Mouse (Mus musculus) CD4-positive, CD25-positive, alpha-beta regulatory T cell, adult 4 months (primary cell): ENCODE measurements around the gene Lipc. TPM values are rescaled to one million over a fixed set of nuclear protein-coding genes. Genes with fewer than 3 reads are reported as not detected.

Source experiments
- ATAC-seq: one replicate; pipeline ENCODE4 v1.8.0; 2017
- polyA plus RNA-seq, 2 experiments: library from polyadenylated mRNA; unstranded; fragments of 100-300 nt; shearing (Covaris generic); gene quantifications; one replicate each; pipeline ENCODE4 v1.2.1; 2017

The Lipc gene
- polyA plus RNA-seq, result not detected

DNA sequence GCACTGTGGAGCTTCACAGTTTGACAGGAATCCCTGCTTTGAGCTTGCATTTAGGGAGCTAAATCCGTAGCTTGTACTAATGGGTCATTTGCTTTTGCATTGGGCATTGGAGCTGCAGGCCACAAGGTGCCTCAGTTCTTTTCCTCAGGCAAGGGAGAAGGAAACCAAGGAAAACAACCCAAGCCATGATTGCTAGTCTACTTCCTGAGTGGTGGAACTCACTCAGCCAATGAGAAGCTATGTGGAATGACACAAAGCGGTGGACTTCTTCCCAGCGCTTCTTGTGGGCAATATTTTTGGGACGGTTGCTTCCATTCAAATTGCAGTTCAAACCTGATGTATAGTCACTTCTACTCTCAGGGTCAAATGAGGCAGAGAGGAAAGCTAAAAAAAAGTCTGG, at the start of gene Lipc:
TSS of gene Lipc (minus strand) at position 101 of the 400 bp plus-strand sequence.
- no peak for ATAC-seq

DNA sequence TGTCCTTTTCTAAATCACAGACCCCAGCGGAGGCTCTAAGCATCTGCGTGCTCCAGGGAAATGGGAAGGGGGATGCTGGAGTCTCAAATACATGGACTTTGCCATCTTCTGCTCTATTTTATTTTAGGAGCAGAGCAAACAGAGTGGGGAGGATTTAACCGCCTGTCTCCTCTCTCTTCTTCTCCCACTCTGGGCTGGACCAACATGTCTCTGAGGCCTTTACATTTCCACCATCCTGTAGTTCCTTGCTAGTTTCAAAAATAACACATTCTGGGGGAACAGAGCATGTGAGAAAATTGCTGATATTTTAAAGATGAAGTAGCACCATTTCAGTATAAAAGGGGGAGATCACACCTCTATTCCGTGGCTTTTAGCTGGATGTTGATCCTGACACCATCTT, 47.1 kb upstream of the Lipc start:
- ATAC-seq, result no peak

DNA sequence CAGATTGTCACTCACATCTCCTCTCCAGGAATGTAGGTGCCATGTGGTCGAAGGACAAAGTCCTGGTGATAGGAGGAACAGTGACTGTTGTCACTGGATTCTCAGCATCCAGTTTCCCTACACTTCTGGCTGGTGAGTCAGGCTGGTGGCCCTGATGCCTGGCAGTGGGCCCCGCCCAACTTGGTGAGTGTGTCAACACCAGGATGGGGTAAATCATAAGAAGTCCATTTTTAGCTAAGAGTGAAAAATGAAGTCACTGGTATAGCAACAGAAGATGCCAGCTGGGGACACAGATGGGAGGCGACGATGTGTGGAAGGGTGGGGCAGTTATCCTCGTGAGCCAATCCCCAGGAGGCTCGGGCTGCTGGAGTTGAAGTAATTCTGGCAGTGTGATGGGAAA, 46.7 kb upstream of the Lipc start:
- ATAC-seq, result no peak

DNA sequence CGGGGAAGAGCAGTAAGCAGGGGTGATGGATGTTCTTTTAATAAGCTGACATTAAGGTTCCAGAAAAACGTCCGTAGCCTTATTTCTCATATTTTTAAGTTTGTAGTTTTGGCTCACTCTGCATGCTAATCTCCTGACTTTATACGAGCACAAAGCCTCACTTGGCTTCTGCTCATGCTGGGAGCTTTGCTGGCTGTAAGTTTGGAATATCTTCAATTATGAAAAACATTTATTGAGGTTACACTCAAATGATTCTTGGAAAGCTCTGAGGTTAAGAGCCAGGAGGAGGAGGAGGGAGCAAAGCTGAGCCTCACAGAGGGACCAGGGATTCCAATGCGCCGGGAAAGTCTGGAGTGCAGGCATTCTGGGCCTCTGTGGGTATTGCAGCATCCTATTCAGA, 41.3 kb upstream of the Lipc start:
- ATAC-seq, result no peak

DNA sequence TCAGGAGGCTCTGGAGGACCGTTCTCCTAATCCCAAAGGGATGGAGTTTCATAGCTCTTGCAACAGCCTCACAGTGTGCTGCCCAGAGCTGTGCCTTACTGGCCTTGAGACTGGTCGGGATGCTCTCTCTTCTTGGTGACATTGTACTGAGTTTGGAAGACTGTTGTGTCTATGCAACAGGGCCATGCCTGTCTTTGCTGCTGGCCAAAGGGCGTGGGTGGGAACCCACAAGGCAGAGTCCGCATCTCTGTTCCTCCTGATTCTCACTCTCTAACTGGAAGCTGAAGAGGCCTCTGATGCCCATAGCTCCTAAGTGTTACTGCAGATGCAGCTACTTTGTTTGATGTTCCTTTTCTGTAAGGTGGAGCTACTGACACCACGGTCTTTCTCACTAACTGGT, 39.4 kb upstream of the Lipc start:
- ATAC-seq, result no peak

DNA sequence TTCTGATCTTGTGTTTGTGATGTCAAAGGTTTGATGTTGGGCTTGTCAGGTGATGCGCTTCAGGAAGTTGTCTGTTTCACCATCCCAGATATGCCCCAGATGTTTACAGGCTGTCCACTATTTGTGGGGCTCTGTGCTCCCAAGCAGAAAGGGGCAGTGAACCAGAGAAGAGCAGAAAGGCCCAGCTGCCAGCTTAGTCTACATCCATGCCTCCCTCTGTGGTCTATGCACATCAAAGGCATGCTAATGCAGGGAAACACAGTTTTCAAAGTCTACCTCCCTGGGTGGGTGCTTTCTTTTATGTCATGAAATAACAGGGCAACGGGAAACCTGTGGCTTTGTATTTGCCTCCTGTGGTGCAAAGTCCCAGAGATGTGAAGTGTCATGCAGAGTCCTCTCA, 35.2 kb upstream of the Lipc start:
- no peak for ATAC-seq

DNA sequence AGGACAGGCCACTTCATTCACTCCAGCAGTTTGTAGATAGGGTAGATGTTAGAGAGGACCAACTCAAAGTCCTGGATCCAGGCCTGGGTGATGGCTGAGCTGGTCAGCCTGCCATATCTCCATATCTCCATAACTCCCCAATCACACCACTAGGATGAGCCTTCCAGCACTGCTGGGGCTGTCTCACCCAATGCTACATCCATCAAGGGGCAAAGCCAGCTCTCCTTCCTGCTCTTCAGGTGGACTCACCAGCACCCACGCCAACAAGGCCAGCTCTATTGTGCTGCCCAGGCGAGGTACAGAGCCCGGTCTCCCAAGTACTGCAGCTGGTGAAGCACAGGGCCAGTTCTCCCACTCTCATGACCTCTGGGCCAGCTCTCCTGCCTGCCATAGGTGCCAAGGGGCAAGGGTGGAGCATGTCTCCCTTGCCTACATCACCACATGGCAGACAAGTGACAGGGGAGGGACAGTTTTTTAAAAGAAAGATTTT, 31.0 kb upstream of the Lipc start:
- ATAC-seq, result no peak

DNA sequence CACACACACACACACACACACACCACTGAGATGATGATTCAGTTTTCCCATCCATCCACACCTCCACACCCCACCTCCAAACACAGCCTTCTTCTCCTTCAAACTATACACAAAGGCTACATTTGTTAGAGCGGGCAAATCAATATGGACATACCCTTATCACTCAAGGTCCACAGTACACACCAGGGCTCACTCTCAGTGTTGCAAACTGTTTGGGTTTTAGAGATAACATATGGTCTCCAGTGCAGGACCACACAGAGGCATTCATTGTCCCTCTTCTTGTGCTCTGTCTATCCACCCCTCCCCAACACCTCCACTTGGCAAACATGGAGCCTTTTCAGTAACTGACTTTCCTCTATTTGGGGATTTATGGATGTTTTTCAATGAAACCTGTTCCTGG, 29.7 kb upstream of the Lipc start:
- no peak for ATAC-seq

DNA sequence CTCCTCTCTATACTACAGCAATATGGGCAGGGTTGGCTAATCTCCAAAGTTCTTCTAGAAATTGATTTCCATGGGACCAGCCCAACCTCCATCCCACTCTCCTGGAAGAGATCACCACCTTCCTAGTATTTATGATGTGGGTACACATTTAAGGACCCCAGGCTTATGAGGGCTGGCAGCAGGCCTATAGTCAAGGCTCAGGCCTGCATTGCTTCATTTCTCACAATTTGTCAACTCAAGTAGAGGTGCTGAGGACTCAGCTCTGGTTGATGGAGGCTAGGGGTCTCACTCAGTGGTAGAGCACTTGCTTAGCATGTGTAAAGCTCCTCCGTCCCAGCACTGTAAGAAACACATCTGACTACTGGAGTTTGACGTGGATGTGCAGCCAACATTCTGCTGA, 27.6 kb upstream of the Lipc start:
- no peak for ATAC-seq

DNA sequence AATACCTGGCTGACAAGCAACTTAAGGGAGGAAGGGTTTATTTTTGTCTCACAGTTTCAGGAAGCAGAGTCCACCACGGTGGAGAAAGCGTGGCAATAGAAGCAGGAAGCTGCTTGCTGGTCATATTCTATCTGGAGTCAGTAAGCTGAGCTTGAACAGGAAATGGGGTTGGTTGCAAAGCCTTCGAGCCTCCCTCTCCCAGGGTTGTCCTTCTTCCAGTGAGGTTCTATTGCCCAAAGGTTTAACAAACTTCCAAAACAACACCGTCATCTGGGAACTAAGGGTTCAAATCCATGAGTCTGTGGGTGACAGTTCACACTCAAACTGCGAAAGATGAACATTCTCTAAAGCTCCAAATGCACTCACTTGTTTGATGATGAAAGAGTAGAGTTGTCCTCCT, 27.1 kb upstream of the Lipc start:
- ATAC-seq, result no peak

DNA sequence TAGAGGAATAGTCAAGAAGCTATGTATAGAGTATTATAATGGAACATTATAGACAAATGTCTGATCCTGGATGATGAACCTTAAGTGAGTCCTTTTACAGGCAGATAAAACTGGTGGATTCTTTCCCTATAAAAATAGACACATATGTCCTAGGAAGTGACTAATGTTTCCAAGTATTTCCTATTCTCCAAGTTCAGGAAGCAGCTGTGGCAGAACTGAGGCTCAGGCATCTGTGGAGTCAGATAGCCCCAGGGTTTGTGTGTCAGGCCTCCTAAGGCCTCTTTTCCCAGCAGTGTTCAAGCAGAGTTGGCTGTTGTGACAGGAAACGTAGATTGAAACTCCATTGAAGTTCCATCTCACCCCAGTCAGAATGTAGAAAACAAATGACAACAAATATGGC, 25.4 kb upstream of the Lipc start:
- ATAC-seq, result no peak

DNA sequence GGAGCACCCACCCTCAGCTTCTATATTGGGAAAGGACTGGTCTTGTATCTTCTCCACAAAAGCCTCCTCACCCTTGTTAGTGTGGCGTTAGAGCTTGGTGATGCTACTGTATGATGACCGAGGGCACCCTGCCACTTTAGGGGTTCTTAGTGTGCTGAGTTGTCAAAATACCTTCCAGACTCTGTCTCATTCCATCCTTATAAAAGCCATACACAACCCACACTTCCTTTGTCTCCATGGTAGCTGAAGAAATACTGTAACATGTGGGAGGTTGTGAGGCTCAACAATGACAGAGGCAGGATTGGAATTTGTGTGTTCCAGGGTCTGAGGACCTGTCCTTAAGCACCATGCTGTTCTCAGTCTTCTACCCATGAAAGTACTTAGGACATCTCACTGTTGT, 23.9 kb upstream of the Lipc start:
- no peak for ATAC-seq

DNA sequence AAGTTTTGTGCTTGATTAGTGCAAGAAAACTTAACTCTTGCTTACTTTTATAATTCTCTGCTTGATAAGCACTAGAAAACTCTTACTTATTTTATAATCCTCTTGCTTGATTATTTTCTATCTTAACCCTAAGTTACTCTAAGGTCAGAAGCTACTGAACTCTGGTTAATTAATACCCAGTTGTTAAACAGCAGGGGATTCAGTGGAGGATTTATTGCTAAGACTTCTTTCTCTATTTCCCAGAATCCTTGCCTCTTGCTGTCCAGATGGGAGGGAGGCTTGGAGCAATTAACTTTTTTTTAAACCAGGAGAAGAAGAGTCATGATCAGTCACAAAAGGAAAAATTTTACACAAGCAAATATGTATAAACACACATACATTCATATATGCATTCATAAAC, 21.3 kb upstream of the Lipc start:
- no peak for ATAC-seq

DNA sequence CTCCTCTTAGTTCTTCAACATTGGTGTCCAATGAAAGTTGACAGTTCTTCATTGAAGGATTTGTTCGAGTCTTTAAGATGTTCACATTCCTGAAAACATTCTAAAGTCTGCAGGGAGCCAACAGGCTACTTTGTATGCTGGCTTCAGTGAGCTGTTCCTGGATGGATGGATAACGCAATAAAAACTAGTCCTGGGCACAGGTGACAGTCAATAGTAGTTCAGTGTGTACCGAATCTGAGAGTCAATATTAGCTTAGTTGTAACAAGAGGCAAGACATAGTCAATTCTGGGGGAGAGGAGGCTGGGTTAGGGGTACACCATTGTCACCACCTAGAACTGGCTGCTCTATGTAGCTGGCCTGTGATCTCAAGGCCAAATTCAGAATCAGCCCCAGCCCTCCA, 17.2 kb upstream of the Lipc start:
- no peak for ATAC-seq

DNA sequence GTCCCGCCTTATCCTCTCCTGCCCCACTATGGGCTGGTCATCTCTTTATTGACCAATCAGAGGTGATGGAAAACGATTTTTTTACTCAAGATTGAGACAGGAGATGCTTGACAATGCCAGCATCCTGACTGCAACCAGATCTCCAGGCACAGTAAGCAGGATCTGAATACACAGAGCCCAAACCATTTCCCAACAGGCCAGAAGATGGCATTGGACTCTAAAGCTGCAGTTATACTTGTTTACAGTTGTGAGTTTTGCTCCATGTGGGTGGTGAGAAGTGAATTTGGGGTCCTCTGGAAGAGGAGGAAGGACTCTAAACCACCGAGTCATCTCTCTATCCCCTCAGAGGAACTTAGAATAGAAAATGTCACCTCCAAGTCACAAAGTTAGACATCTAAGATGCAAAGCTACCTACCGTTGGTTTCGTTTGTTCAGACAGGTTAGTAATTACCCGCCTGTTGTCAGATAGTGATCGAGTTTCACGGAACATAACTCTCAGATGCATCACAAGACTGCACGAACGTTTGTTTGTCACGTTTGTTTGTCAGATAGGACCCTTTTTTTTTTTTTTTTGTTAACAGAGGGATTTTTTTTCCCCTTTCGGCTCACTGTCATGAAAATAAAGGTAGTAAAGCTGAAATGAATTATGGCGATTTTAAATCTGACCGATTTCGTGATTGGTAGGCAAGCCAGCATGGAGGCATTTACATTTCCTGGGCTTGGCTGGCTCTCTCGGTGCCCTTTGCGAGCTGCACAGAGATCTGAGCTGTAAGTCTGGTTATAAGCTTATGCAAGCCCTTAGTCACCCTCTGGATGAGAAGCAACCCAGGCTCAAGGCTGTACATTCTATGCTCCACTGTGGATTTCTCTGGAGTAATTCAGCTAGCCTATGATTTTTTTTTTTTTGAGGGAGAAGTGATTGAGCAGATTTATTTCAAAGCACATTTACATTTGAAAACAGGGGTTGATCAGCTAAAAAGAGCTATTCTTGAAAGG, 14.3 kb upstream of the Lipc start:
- no peak for ATAC-seq

DNA sequence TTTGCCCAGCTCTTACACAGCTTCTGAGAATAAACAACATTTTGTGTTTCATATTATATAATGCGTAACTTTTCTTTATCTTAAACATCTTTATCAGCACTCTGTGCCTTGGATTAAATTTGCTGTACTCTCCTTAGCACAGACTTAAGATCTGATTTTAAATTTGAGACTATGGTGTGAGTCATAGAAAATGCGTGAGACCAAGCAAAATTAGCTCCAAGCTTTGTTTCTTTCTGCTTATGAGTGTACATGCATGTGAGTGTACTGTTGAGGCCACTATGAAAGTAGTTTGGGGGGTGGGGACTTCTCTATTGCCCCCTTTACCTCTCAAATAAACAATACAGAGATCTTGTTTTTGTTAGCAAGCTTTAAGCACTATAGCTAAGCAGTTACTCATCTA, 13.4 kb upstream of the Lipc start:
- ATAC-seq, result no peak

DNA sequence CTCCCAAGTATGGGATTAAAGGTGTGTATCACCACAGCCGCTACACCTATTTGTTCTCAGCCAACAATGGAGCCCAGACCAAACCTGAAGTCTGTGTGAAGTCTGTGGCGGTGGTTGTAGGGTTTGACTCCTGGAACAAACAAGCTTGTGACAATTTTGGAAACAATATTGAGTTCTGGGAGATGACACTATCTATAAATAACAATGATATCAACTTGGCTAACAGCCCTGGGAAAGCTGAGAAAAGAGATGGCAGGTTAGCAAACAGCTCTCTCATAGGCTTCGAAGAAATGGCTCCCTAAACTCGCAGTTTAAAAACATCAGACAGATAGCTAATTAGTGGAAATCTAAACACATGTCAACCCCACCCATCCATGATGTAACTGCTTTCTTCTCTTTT, 13.0 kb upstream of the Lipc start:
- ATAC-seq, result no peak

DNA sequence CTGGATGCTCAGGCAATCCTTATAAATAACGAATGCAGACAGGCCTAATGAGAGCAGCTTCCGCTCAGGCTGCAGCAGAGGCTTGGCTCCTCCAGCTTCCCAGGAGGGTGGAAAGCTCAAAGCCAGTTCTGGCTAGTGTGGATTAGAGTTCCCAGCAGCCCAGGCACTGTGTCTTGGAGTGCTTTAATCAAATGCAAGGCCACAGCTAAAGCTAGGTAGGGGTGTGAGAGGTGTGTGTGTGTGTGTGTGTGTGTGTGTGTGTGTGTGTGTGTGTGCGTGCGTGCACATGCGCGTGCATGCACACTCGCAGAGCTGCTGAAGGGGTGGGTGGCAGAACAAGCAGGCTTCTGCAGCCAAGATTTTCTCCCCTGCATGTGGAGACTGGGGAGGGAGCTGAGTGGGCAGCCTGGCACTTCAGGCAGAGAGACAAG, 11.4 kb upstream of the Lipc start:
- no peak for ATAC-seq

DNA sequence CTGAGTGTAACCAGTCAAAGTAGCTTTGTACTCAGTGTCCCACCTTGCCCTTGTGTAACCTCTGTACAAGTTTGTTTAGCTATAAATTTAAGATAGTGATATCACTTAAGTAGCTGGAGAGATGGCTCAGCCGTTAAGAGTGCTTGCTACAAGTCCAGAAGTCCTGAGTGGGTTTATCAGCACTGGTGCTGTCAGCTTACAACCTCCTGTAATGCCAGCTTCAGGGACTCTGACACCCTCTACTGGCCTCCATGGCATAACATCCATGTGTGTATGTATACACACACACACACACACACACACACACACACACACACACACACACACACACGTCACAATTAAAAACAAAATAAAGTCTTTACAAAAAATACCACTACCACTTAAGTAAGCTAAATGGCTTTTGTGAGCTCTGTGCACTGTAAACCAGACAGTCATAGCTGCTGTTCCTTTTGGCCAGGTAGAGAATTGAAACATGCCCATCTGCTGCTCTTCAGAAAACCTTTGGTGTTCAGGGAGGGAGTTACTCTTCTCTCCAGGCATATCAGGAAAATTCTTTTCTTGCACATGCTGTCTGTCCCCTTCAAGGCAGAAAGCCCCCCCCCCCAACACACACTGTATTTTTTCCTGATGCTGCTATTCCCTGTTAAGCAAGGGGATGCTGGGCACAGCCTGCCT, 10.9 kb upstream of the Lipc start:
- no peak for ATAC-seq

DNA sequence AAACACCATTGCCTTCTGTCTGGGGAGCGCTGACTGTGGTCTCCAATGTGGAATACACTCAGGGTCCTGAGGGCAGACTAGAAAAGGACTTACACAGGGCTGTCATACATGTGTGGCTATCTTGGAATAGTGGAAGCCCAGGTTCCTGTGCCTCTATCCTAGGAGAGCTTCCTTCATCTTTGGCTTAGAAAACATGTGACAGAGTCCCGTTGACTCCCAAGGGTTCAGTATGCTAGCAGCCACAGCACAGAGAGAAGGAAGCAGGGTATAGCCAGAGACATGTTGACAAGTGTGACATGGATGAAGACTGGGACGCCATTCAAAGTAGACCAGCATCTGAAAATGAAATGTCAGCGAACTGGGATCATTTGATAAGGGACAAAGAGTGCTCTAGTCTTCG, 8.3 kb upstream of the Lipc start:
- ATAC-seq, result no peak

DNA sequence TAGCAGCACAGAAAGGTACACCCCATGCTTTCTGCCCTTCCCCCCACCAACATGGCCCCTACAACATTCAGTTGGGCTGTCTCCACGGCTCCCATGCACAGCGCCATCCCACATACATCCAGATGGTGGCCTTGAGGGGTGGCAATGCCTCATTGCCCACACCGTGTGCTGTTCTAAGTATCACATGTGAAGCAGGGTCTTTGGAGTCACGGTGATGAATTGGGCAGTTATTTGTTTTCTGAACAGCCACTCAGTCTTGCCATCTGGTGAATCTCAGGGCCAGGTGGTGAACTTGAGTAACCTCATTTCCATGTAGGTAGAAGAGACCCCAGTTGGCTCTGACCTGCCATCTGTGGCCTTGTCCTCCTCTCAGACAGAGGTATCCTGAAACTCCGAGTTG, 7.8 kb upstream of the Lipc start:
- ATAC-seq, result no peak

DNA sequence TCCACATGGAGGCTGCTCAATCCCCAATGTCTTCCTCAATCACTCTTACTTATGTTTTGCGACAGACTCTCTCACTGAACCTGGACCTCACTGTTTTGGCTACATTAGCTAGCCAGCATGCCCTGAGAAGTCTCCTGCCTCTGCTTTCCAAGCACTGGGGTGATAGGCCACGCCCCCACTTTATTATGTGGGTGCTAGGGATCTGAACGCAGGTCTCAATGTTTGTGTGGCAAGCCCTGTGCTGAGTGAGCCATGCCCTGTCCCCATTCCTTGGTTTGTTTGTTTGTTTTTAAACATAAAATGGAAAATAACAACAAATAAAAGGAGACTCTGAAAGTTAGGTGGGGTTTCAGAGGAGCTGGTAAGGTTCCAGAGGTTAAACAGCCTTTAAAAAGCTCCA, 7.4 kb upstream of the Lipc start:
- ATAC-seq, result no peak

DNA sequence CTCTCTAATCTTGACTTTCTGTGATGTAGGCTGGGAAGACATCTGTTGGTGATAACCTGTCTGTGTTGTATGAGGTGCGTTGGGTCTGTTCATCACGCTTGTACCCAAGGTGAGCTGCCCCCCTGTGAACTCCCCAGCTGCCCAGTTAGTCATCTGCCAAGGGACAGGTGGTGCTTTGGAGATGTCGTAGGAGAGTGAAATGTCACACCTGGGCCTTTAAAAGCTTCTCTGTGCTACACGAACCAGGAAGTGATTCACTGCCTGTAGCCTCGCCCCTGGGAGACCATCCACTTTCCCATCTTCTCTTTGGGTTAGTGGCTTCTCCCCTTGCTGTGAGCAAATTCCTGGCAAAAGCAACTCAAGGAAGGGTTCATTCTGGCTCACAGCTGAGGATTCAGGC, 6.4 kb upstream of the Lipc start:
- no peak for ATAC-seq

DNA sequence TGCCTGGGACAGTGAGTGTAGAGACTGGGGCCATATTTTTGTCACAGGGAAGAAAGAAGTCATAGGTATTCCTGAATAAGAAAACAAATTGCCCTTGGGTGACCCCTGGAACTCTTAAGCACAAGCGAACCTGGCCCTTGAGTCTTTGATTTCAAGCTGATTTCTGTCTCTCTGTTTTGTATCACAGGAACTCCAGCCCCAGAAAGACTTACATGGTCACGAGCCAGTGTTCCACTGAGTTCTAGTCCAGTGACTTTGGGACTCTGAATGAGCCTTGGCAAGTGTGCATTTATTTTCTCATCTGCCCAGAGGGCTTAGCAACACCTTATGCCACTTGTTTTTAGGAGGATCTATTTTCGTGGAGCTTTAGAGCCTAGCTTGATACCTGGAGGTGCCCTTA, 5.7 kb upstream of the Lipc start:
- no peak for ATAC-seq
